Mouse (Mus musculus) limb, embryonic 14.5 days (tissue): ENCODE data around the gene Ptprg. TPM values are rescaled to one million over a fixed set of nuclear protein-coding genes. Genes with fewer than 3 reads are reported as not detected.

Experiments used
- ATAC-seq: fragments of 200-750 bp; cut with Nextera tagmentation; 2 replicates; pipeline ENCODE4 v1.8.0; 2017; ENCODE audit warnings: low read depth, moderate number of reproducible peaks, moderate TSS enrichment; ENCODE audit not compliant: low FRiP score
- DNase-seq: peaks from one replicate; pipeline ENCODE4 v3.0.0-alpha.2; 2015; ENCODE audit warnings: low spot score
- H3K27ac ChIP-seq: fragments of 300-500 bp; sonication (generic); replicated peaks from 2 replicates; pipeline ENCODE4 v1.5.1; 2014; ENCODE audit warnings: low read depth, mild to moderate bottlenecking, low read length, moderate library complexity, mixed read lengths
- H3K27me3 ChIP-seq: fragments of 300-500 bp; sonication (generic); 2 replicates; pipeline ENCODE4 v1.6.1; 2014; ENCODE audit warnings: low read length, mixed read lengths; ENCODE audit not compliant: control insufficient read depth, insufficient read depth
- H3K36me3 ChIP-seq: fragments of 300-500 bp; sonication (generic); 2 replicates; pipeline ENCODE4 v1.6.1; 2014; ENCODE audit warnings: mild to moderate bottlenecking, low read length, moderate library complexity, mixed read lengths; ENCODE audit not compliant: control insufficient read depth, insufficient read depth
- H3K4me1 ChIP-seq: fragments of 300-500 bp; sonication (generic); 2 replicates; pipeline ENCODE4 v1.6.1; 2014; ENCODE audit warnings: antibody characterized with exemption, low read length, mixed read lengths; ENCODE audit not compliant: control insufficient read depth, insufficient read depth
- H3K4me2 ChIP-seq: fragments of 300-500 bp; sonication (generic); replicated peaks from 2 replicates; pipeline ENCODE4 v1.6.1; 2014; ENCODE audit warnings: low read depth, mild to moderate bottlenecking, low read length, moderate library complexity; ENCODE audit not compliant: severe bottlenecking
- H3K4me3 ChIP-seq: fragments of 300-500 bp; sonication (generic); replicated peaks from 2 replicates; pipeline ENCODE4 v1.5.1; 2014; ENCODE audit warnings: low read length
- H3K9ac ChIP-seq: fragments of 300-500 bp; sonication (generic); 2 replicates; pipeline ENCODE4 v1.6.1; 2014; ENCODE audit warnings: mild to moderate bottlenecking, low read depth, low read length, moderate library complexity; ENCODE audit not compliant: severe bottlenecking
- H3K9me3 ChIP-seq: fragments of 300-500 bp; sonication (generic); 2 replicates; pipeline ENCODE4 v1.6.1; 2016; ENCODE audit warnings: low read length; ENCODE audit not compliant: control insufficient read depth
- POLR2A ChIP-seq: fragments of 200-500 bp; IDR thresholded peaks from 2 replicates; pipeline ENCODE4 v1.8.0; 2012; ENCODE audit warnings: inconsistent platforms, mild to moderate bottlenecking, moderate library complexity, borderline replicate concordance; ENCODE audit not compliant: insufficient read depth, insufficient read length; ENCODE audit errors: extremely low read depth
- WGBS: fragments of 180-500 bp; shearing (Covaris S2); extraction: QIAGEN DNeasy Blood & Tissue Kit; methylation state at CpG from one replicate; pipeline ENCODE4 v1.1.7; 2014; 5-methylcytosine and 5-hydroxymethylcytosine counted together
- polyA plus RNA-seq, 2 experiments: library from polyadenylated mRNA; depleted of rRNA in 1 of 2; stranded (reverse) in 1 of 2; unstranded in 1 of 2; fragments of >200 nt; fragmentation: Nextera tagmentation in 1 of 2; extraction: Ambion mirVana in 1 of 2; gene quantifications; 2 replicates each; pipeline versions ENCODE4 v1.2.1 to v1.2.3; 2012 to 2014

Gene Ptprg
- polyA plus RNA-seq, 2 experiments: 25.5 to 28.6 TPM

- Histone ChIP-seq H3K27ac (no peak overlapping the region), H3K36me3 (no peaks in the 10 kb centered on the region), H3K4me1 (0 out of 2 replicates have a peak, but pooled peaks cover 3% of the 10 kb centered on the region), H3K4me3 (no peak overlapping the region), H3K9me3 (no peaks in the 10 kb centered on the region), H3K9ac (no peak overlapping the region), H3K27me3 (no peaks in the 10 kb centered on the region), H3K4me2 (no peak overlapping the region)
- ATAC-seq: no peak
- no peak for DNase-seq
- WGBS: 80% methylated on average over 4 of the region's 4 CpGs
- TF ChIP-seq POLR2A: no peak
These were observed 385.6 kb downstream of the Ptprg start for GRCm38 (mm10) chr14:11938912-11939311.

GRCm38 (mm10) chr14:11941989-11942514 lies 388.7 kb downstream of the Ptprg start:
- DNase-seq (no peak), ATAC-seq (no peak)
- H3K4me3 ChIP-seq: no peak overlapping the region
- no peaks in the 10 kb centered on the region for H3K9me3 ChIP-seq
- TF ChIP-seq POLR2A: no peak
- H3K27ac ChIP-seq: no peak overlapping the region
- no peak overlapping the region for H3K4me2 ChIP-seq
- no peaks in the 10 kb centered on the region for H3K36me3 ChIP-seq
- H3K27me3 ChIP-seq: no peaks in the 10 kb centered on the region
- H3K4me1 ChIP-seq: 0 out of 2 replicates have a peak, but pooled peaks cover 3% of the 10 kb centered on the region
- no peak overlapping the region for H3K9ac ChIP-seq
- WGBS: 82% methylated on average over 5 of the region's 5 CpGs

GRCm38 (mm10) chr14:11950379-11950778 lies 397.0 kb downstream of the Ptprg start:
- peaks cover 12% of the 10 kb centered on the region for H3K4me1 ChIP-seq
- TF ChIP-seq POLR2A: no peak
- no peak overlapping the region for H3K4me3 ChIP-seq
- 0 out of 2 replicates have a peak, but pooled peaks cover 3% of the 10 kb centered on the region for H3K36me3 ChIP-seq
- no peak overlapping the region for H3K4me2 ChIP-seq
- ATAC-seq (no peak), DNase-seq (no peak)
- no peak overlapping the region for H3K9ac ChIP-seq
- H3K27ac ChIP-seq: no peak overlapping the region
- 49% methylated on average over 6 of the region's 6 CpGs for WGBS
- H3K9me3 ChIP-seq: no peaks in the 10 kb centered on the region
- no peaks in the 10 kb centered on the region for H3K27me3 ChIP-seq

- DNase-seq (no peak), ATAC-seq (no peak)
- Histone ChIP-seq H3K9me3 (no peaks in the 10 kb centered on the region), H3K9ac (no peak overlapping the region), H3K4me2 (no peak overlapping the region), H3K4me3 (no peak overlapping the region), H3K27ac (no peak overlapping the region), H3K27me3 (no peaks in the 10 kb centered on the region), H3K4me1 (peaks cover 9% of the 10 kb centered on the region; the same call in 1 of the 2 replicates), H3K36me3 (0 out of 2 replicates have a peak, but pooled peaks cover 3% of the 10 kb centered on the region)
- no peak for TF ChIP-seq POLR2A
- 88% methylated on average over 6 of the region's 6 CpGs for WGBS
These were observed 401.9 kb downstream of the Ptprg start for GRCm38 (mm10) chr14:11955020-11955882.

GRCm38 (mm10) chr14:11960269-11961121 lies 407.2 kb downstream of the Ptprg start:
- no peak for DNase-seq
- ATAC-seq: no peak
- Histone ChIP-seq H3K27ac (no peak overlapping the region), H3K4me2 (no peak overlapping the region), H3K9me3 (no peaks in the 10 kb centered on the region), H3K4me3 (no peak overlapping the region), H3K9ac (no peak overlapping the region), H3K27me3 (no peaks in the 10 kb centered on the region), H3K4me1 (0 out of 2 replicates have a peak, but pooled peaks cover 3% of the 10 kb centered on the region), H3K36me3 (no peaks in the 10 kb centered on the region)
- WGBS: 76% methylated on average over 15 of the region's 15 CpGs
- no peak for TF ChIP-seq POLR2A
